Mouse (Mus musculus): ENCODE measurements around the gene Adamts9.
A peak's percentile ranks its signal among the peaks of the same experiment; 100 is the strongest.

Adamts9 gene

GRCm38 (mm10) chr6:92921843-92922242 is 21.4 kb downstream of the Adamts9 start:
- DNase-seq, result peak; percentile 31

- no peak for DNase-seq
Measured at GRCm38 (mm10) chr6:92920938-92921689, 22.2 kb downstream of the Adamts9 start.

- no peak for DNase-seq
Measured at GRCm38 (mm10) chr6:92910611-92911010, 32.7 kb downstream of the Adamts9 start.

- DNase-seq, result peak; percentile 34
Measured at GRCm38 (mm10) chr6:92909361-92909760, 33.9 kb downstream of the Adamts9 start.

GRCm38 (mm10) chr6:92905922-92906321 is 37.4 kb downstream of the Adamts9 start:
- DNase-seq, result peak; percentile 34

GRCm38 (mm10) chr6:92904491-92904890 is 38.8 kb downstream of the Adamts9 start:
- DNase-seq, result no peak

GRCm38 (mm10) chr6:92904037-92904436 is 39.3 kb downstream of the Adamts9 start:
- no peak for DNase-seq

- no peak for DNase-seq
Measured at GRCm38 (mm10) chr6:92891535-92891934, 51.8 kb downstream of the Adamts9 start.

GRCm38 (mm10) chr6:92883131-92883900 is 60.0 kb downstream of the Adamts9 start:
- DNase-seq, result no peak

GRCm38 (mm10) chr6:92882446-92882845 is 60.8 kb downstream of the Adamts9 start:
- DNase-seq, result no peak

- no peak for DNase-seq
Measured at GRCm38 (mm10) chr6:92879700-92880265, 63.5 kb downstream of the Adamts9 start.

GRCm38 (mm10) chr6:92878771-92879170 is 64.5 kb downstream of the Adamts9 start:
- no peak for DNase-seq

- no peak for DNase-seq
Measured at GRCm38 (mm10) chr6:92877236-92877635, 66.1 kb downstream of the Adamts9 start.

GRCm38 (mm10) chr6:92876121-92876520 is 67.2 kb downstream of the Adamts9 start:
- DNase-seq, result no peak

- no peak for DNase-seq
Measured at GRCm38 (mm10) chr6:92875340-92875739, 68.0 kb downstream of the Adamts9 start.

- peak; percentile 41 for DNase-seq
Measured at GRCm38 (mm10) chr6:92874854-92875253, 68.4 kb downstream of the Adamts9 start.

- DNase-seq, result no peak
Measured at GRCm38 (mm10) chr6:92872766-92873165, 70.5 kb downstream of the Adamts9 start.

- no peak for DNase-seq
Measured at GRCm38 (mm10) chr6:92871813-92872212, 71.5 kb downstream of the Adamts9 start.

GRCm38 (mm10) chr6:92869582-92870219 is 73.6 kb downstream of the Adamts9 start:
- peak; percentile 44 for DNase-seq

- peak; percentile 59 for DNase-seq
Measured at GRCm38 (mm10) chr6:92869089-92869581, 74.2 kb downstream of the Adamts9 start, which contains the start of gene Gm15737. Gm15737 (plus strand) TSS chr6:92869357.

- no peak for DNase-seq
Measured at GRCm38 (mm10) chr6:92862599-92862998, 80.7 kb downstream of the Adamts9 start.

GRCm38 (mm10) chr6:92860285-92860912 is 82.9 kb downstream of the Adamts9 start:
- no peak for DNase-seq

Measured in lung, postnatal 14 days (tissue).